Comparison of ENCODE assay signal across 9 mouse cellular contexts in the genomic region with DNA sequence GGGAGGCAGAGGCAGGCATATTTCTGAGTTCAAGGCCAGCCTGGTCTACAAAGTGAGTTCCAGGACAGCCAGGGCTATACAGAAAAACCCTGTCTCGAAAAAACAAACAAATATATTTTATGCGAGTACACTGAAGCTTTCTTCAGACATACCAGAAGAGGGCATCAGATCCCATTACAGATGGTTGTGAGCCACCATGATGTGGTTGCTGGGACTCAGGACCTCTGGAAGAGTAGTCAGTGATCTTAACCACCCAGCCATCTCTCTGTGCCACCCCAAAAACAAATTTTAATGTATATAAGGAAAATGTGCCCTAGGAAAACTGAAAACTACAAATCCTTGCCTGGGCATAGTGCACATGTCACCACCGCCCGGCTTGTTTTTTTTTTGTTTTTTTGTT. TPM values are rescaled to one million over a fixed set of nuclear protein-coding genes. Genes with fewer than 3 reads are reported as not detected.
"Had no signal": no experiment of that assay in that cellular context is flagged by ENCODE, and none has a peak within 500 bp of the region (broad histone marks: within the 10 kb centered on the region; RNA-seq: fewer than 3 reads in every experiment).

No protein-coding gene starts in this region.

RNA-seq across cellular contexts. Expression of gene Sh2d2a, which starts 40.8 kb away (rescaled TPM):
- total RNA-seq: layer of hippocampus, adult 8-10 months; layer of hippocampus, postnatal 14 days; left cerebral cortex, adult 18-20 months; left cerebral cortex, postnatal 10 days; left cerebral cortex, postnatal 4 days had no signal
- polyA plus RNA-seq: limb, embryonic 13.5 days; midbrain, embryonic 12.5 days; midbrain, embryonic 16.5 days; neural tube, embryonic 14.5 days had no signal
